Comparison of ENCODE assay signal across 11 mouse cellular contexts in genomic region chr11:51968896-51969295, GRCm38 (mm10). TPM values are rescaled to one million over a fixed set of nuclear protein-coding genes. Genes with fewer than 3 reads are reported as not detected.
DNase-seq lines count a peak whose midpoint lies in the region; ATAC-seq and TF ChIP-seq lines count a peak whose summit lies in the region.
"Had no signal": no experiment of that assay in that cellular context is flagged by ENCODE, and none has a peak within 500 bp of the region (broad histone marks: within the 10 kb centered on the region; RNA-seq: fewer than 3 reads in every experiment).

No protein-coding gene starts in this region.

- TF ChIP-seq POLR2A in cerebellum, adult 2 months (IDR thresholded peaks at IDR 0.05; ENCODE audit: borderline replicate concordance, insufficient read depth, low read length) = no peak

- H3K9ac ChIP-seq in embryonic facial prominence, embryonic 12.5 days = no peak overlapping the region
- no peak overlapping the region for H3K9ac ChIP-seq in lung, embryonic 14.5 days
- no peak overlapping the region for H3K9ac ChIP-seq in liver, postnatal 0 days (replicated peaks)

- H3K9me3 ChIP-seq in embryonic facial prominence, embryonic 12.5 days = no peaks in the 10 kb centered on the region
- no peaks in the 10 kb centered on the region for H3K9me3 ChIP-seq in embryonic facial prominence, embryonic 10.5 days
- H3K9me3 ChIP-seq in lung, embryonic 14.5 days (ENCODE audit: low read depth, low read length) = no peaks in the 10 kb centered on the region
- H3K9me3 ChIP-seq in liver, postnatal 0 days (ENCODE audit: low read length) = no peaks in the 10 kb centered on the region

- peak overlapping the region; percentile 84; the same call in 1 of the 2 replicates for H3K4me2 ChIP-seq in embryonic facial prominence, embryonic 12.5 days (replicated peaks)
- peak overlapping the region; percentile 72 for H3K4me2 ChIP-seq in lung, embryonic 14.5 days
- H3K4me2 ChIP-seq in liver, postnatal 0 days (ENCODE audit: low read depth, low read length) = peak overlapping the region; percentile 92; the same call in 1 of the 2 replicates

- DNase-seq in embryonic facial prominence, embryonic 10.5 days (ENCODE audit: low spot score) = no peak
- DNase-seq in lung, embryonic 14.5 days = no peak
- DNase-seq in lung, postnatal 4 days = no peak
- peak; percentile 41 for DNase-seq in MEL-GATA-1-ER (ENCODE audit: extremely low read depth, low read depth)
- DNase-seq in liver, postnatal 0 days = no peak
- no peak for DNase-seq in MN1 (ENCODE audit: low spot score)
- DNase-seq in cerebellum, adult 2 months = no peak
- DNase-seq: gastrocnemius, postnatal 10 days; heart, postnatal 14 days; lung, postnatal 10 days had no signal

- no peak for ATAC-seq in embryonic facial prominence, embryonic 12.5 days (ENCODE audit: insufficient number of reproducible peaks, insufficient read depth, low FRiP score, low TSS enrichment)
- ATAC-seq in lung, embryonic 14.5 days (ENCODE audit: insufficient read depth) = no peak
- ATAC-seq in liver, postnatal 0 days = no peak

- no peak for TF ChIP-seq EP300 in liver, postnatal 0 days (IDR thresholded peaks at IDR 0.05; ENCODE audit: low read depth)

- whole genome bisulfite sequencing in embryonic facial prominence, embryonic 12.5 days = 94% methylated on average over 9 of the region's 9 CpGs
- 94% methylated on average over 9 of the region's 9 CpGs for WGBS in embryonic facial prominence, embryonic 10.5 days
- 93% methylated on average over 9 of the region's 9 CpGs for WGBS in lung, embryonic 14.5 days
- WGBS in liver, postnatal 0 days (ENCODE audit: insufficient replicate concordance) = 78% methylated on average over 9 of the region's 9 CpGs
- WGBS in cerebellum, adult 2 months = 90% methylated on average over 9 of the region's 9 CpGs

- no peak overlapping the region for H3K27ac ChIP-seq in embryonic facial prominence, embryonic 12.5 days
- H3K27ac ChIP-seq in embryonic facial prominence, embryonic 10.5 days (replicated peaks) = no peak overlapping the region
- no peak overlapping the region for H3K27ac ChIP-seq in lung, embryonic 14.5 days (ENCODE audit: low read depth)
- no peak overlapping the region for H3K27ac ChIP-seq in liver, postnatal 0 days (ENCODE audit: low read depth)
- no peak overlapping the region for H3K27ac ChIP-seq in cerebellum, adult 2 months (ENCODE audit: insufficient read depth, low read length)

- no peak overlapping the region for H3K4me3 ChIP-seq in embryonic facial prominence, embryonic 12.5 days
- no peak overlapping the region; the same call in 1 of the 2 replicates for H3K4me3 ChIP-seq in embryonic facial prominence, embryonic 10.5 days
- H3K4me3 ChIP-seq in lung, embryonic 14.5 days (ENCODE audit: low read depth, low read length) = 0 out of 2 replicates have a peak overlapping the region, but pooled peaks have one; percentile 76
- H3K4me3 ChIP-seq in liver, postnatal 0 days (ENCODE audit: low read depth, low read length) = no peak overlapping the region
- no peak overlapping the region for H3K4me3 ChIP-seq in cerebellum, adult 2 months (replicated peaks; ENCODE audit: insufficient read depth, low read depth, low read length)

- H3K27me3 ChIP-seq in embryonic facial prominence, embryonic 12.5 days = no peaks in the 10 kb centered on the region
- H3K27me3 ChIP-seq in embryonic facial prominence, embryonic 10.5 days (replicated peaks; ENCODE audit: low read depth, poor library complexity, severe bottlenecking) = no peaks in the 10 kb centered on the region
- no peaks in the 10 kb centered on the region for H3K27me3 ChIP-seq in lung, embryonic 14.5 days (ENCODE audit: insufficient read depth, low read length)
- H3K27me3 ChIP-seq in liver, postnatal 0 days (ENCODE audit: insufficient read depth, low read length) = no peaks in the 10 kb centered on the region
- no peaks in the 10 kb centered on the region for H3K27me3 ChIP-seq in cerebellum, adult 2 months (ENCODE audit: control insufficient read depth, insufficient read depth, low read length)

- H3K36me3 ChIP-seq in embryonic facial prominence, embryonic 12.5 days = peaks cover 37% of the 10 kb centered on the region
- H3K36me3 ChIP-seq in embryonic facial prominence, embryonic 10.5 days (replicated peaks) = peaks cover 50% of the 10 kb centered on the region
- H3K36me3 ChIP-seq in lung, embryonic 14.5 days (ENCODE audit: insufficient read depth) = peaks cover 43% of the 10 kb centered on the region
- peaks cover 32% of the 10 kb centered on the region for H3K36me3 ChIP-seq in liver, postnatal 0 days (replicated peaks; ENCODE audit: insufficient read depth, low read length)

- H3K4me1 ChIP-seq in embryonic facial prominence, embryonic 12.5 days = peaks cover 7% of the 10 kb centered on the region; the same call in 1 of the 2 replicates
- peaks cover 19% of the 10 kb centered on the region for H3K4me1 ChIP-seq in embryonic facial prominence, embryonic 10.5 days
- 0 out of 2 replicates have a peak, but pooled peaks cover 3% of the 10 kb centered on the region for H3K4me1 ChIP-seq in lung, embryonic 14.5 days (ENCODE audit: insufficient read depth)
- peaks cover 9% of the 10 kb centered on the region for H3K4me1 ChIP-seq in liver, postnatal 0 days (ENCODE audit: insufficient read depth)
- H3K4me1 ChIP-seq in cerebellum, adult 2 months (ENCODE audit: control insufficient read depth, insufficient read depth, low read length) = 0 out of 2 replicates have a peak, but pooled peaks cover 2% of the 10 kb centered on the region

- no peak for TF ChIP-seq CTCF in lung, embryonic 14.5 days (IDR thresholded peaks at IDR 0.05; ENCODE audit: low read depth)
- no peak for TF ChIP-seq CTCF in liver, postnatal 0 days (IDR thresholded peaks at IDR 0.05; ENCODE audit: low read depth)
- TF ChIP-seq CTCF in cerebellum, adult 2 months (IDR thresholded peaks at IDR 0.05; ENCODE audit: borderline replicate concordance, insufficient read depth, low read depth, low read length) = no peak

RNA-seq across cellular contexts. Expression of gene Cdkn2aipnl, which starts 1.4 kb away (rescaled TPM):
- polyA plus RNA-seq in embryonic facial prominence, embryonic 12.5 days (2016; fragmentation: Nextera tagmentation; extraction: Ambion mirVana) = 104 and 110 TPM in 2 replicates
- polyA plus RNA-seq in embryonic facial prominence, embryonic 10.5 days (2016; fragmentation: Nextera tagmentation; extraction: Ambion mirVana) = 128 and 133 TPM in 2 replicates
- 107 and 109 TPM in 2 replicates for polyA plus RNA-seq in lung, embryonic 14.5 days (2014; fragmentation: Nextera tagmentation; extraction: Ambion mirVana)
- polyA plus RNA-seq in liver, postnatal 0 days (2015; fragmentation: Nextera tagmentation; extraction: Ambion mirVana) = 30.7 and 33.3 TPM in 2 replicates
- polyA plus RNA-seq in cerebellum, adult 2 months (2012; rRNA removed) = 41.0 and 41.8 TPM in 2 replicates

RNA-seq across cellular contexts. Expression of gene Ube2b, which starts 31.7 kb away (rescaled TPM):
- polyA plus RNA-seq in embryonic facial prominence, embryonic 12.5 days (2016; fragmentation: Nextera tagmentation; extraction: Ambion mirVana) = 228 and 235 TPM in 2 replicates
- 220 and 223 TPM in 2 replicates for polyA plus RNA-seq in embryonic facial prominence, embryonic 10.5 days (2016; fragmentation: Nextera tagmentation; extraction: Ambion mirVana)
- 126 and 128 TPM in 2 replicates for polyA plus RNA-seq in lung, embryonic 14.5 days (2014; fragmentation: Nextera tagmentation; extraction: Ambion mirVana)
- polyA plus RNA-seq in liver, postnatal 0 days (2015; fragmentation: Nextera tagmentation; extraction: Ambion mirVana) = 127 and 148 TPM in 2 replicates
- 162 and 170 TPM in 2 replicates for polyA plus RNA-seq in cerebellum, adult 2 months (2012; rRNA removed)

RNA-seq across cellular contexts. Expression of gene Cdkl3, which starts 35.1 kb away (rescaled TPM):
- polyA plus RNA-seq in embryonic facial prominence, embryonic 12.5 days (2016; fragmentation: Nextera tagmentation; extraction: Ambion mirVana) = 13.4 TPM in 2 replicates
- polyA plus RNA-seq in embryonic facial prominence, embryonic 10.5 days (2016; fragmentation: Nextera tagmentation; extraction: Ambion mirVana) = 10.6 and 14.0 TPM in 2 replicates
- 8.5 and 9.4 TPM in 2 replicates for polyA plus RNA-seq in lung, embryonic 14.5 days (2014; fragmentation: Nextera tagmentation; extraction: Ambion mirVana)
- 1.6 and 1.7 TPM in 2 replicates for polyA plus RNA-seq in liver, postnatal 0 days (2015; fragmentation: Nextera tagmentation; extraction: Ambion mirVana)
- polyA plus RNA-seq in cerebellum, adult 2 months (2012; rRNA removed) = 12.7 and 14.5 TPM in 2 replicates
